Mouse (Mus musculus) hindbrain, embryonic 11.5 days (tissue): Measurements from ENCODE around the gene Cntfr. TPM values are rescaled to one million over a fixed set of nuclear protein-coding genes. Genes with fewer than 3 reads are reported as not detected.

Source experiments
- ATAC-seq: fragments of 200-750 bp; cut with Nextera tagmentation; 2 replicates; pipeline ENCODE4 v1.8.0; 2017; ENCODE audit warnings: mild to moderate bottlenecking, moderate TSS enrichment, moderate library complexity; ENCODE audit not compliant: low FRiP score
- DNase-seq: peaks from one replicate; pipeline ENCODE4 v3.0.0-alpha.2; 2015; ENCODE audit warnings: low spot score
- H3K27ac ChIP-seq: fragments of 300-500 bp; sonication (generic); 2 replicates; pipeline ENCODE4 v1.5.1; 2014; ENCODE audit warnings: mild to moderate bottlenecking, low read depth, low read length
- H3K27me3 ChIP-seq: fragments of 300-500 bp; sonication (generic); 2 replicates; pipeline ENCODE4 v1.6.1; 2014; ENCODE audit warnings: mild to moderate bottlenecking, low read length, moderate library complexity, mixed read lengths; ENCODE audit not compliant: control insufficient read depth, insufficient read depth
- H3K36me3 ChIP-seq: fragments of 300-500 bp; sonication (generic); 2 replicates; pipeline ENCODE4 v1.6.1; 2014; ENCODE audit warnings: mild to moderate bottlenecking, low read length, moderate library complexity, mixed read lengths; ENCODE audit not compliant: control insufficient read depth, insufficient read depth
- H3K4me1 ChIP-seq: fragments of 300-500 bp; sonication (generic); replicated peaks from 2 replicates; pipeline ENCODE4 v1.6.1; 2014; ENCODE audit warnings: low read length, mixed read lengths; ENCODE audit not compliant: control insufficient read depth, insufficient read depth
- H3K4me2 ChIP-seq: fragments of 300-500 bp; sonication (generic); replicated peaks from 2 replicates; pipeline ENCODE4 v1.6.1; 2014; ENCODE audit warnings: mild to moderate bottlenecking, low read depth, low read length
- H3K4me3 ChIP-seq: fragments of 300-500 bp; sonication (generic); 2 replicates; pipeline ENCODE4 v1.5.1; 2014; ENCODE audit warnings: low read depth, low read length
- H3K9ac ChIP-seq: fragments of 300-500 bp; sonication (generic); 2 replicates; pipeline ENCODE4 v1.6.1; 2014; ENCODE audit warnings: low read depth, low read length
- H3K9me3 ChIP-seq: fragments of 300-500 bp; sonication (generic); 2 replicates; pipeline ENCODE4 v1.6.1; 2016; ENCODE audit warnings: low read length; ENCODE audit not compliant: control insufficient read depth
- WGBS: fragments of 180-500 bp; shearing (Covaris S2); extraction: QIAGEN DNeasy Blood & Tissue Kit; methylation state at CpG from one replicate; pipeline ENCODE4 v1.1.7; 2014; 5-methylcytosine and 5-hydroxymethylcytosine counted together
- polyA plus RNA-seq: library from polyadenylated mRNA; unstranded; fragments of >200 nt; fragmentation: Nextera tagmentation; extraction: Ambion mirVana; gene quantifications from 2 replicates; pipeline ENCODE4 v1.2.1, GENCODE M21; 2014

Cntfr gene
- polyA plus RNA-seq, 1 experiment from 2014 or later = 29.5 TPM

DNA sequence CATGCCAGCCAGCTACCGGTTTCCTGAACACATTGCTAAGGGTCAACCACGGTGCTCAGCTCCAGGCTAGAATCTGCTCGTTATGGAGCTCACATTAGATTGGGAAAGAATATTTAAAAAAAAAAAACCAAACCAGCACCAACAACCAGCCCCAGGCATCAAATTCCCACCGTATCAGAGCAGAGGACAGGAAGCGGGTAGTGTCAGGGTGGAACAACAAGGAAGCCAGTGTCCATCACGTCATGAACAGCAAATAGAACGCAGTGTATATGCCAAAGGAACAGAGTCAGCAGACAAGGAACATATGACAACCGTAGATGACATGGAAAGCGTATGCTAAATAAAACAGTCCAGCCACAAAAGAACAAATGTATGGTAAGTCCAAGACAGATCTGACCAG, 63.9 kb downstream of the Cntfr start:
- H3K27me3 ChIP-seq = no peaks in the 10 kb centered on the region
- H3K27ac ChIP-seq = no peak overlapping the region
- no peaks in the 10 kb centered on the region for H3K9me3 ChIP-seq
- ATAC-seq = no peak
- WGBS = 73% methylated on average over 9 of the region's 9 CpGs
- H3K9ac ChIP-seq = no peak overlapping the region
- H3K4me3 ChIP-seq = no peak overlapping the region
- H3K4me1 ChIP-seq = peaks cover 31% of the 10 kb centered on the region
- H3K36me3 ChIP-seq = no peaks in the 10 kb centered on the region
- DNase-seq = no peak
- no peak overlapping the region for H3K4me2 ChIP-seq

DNA sequence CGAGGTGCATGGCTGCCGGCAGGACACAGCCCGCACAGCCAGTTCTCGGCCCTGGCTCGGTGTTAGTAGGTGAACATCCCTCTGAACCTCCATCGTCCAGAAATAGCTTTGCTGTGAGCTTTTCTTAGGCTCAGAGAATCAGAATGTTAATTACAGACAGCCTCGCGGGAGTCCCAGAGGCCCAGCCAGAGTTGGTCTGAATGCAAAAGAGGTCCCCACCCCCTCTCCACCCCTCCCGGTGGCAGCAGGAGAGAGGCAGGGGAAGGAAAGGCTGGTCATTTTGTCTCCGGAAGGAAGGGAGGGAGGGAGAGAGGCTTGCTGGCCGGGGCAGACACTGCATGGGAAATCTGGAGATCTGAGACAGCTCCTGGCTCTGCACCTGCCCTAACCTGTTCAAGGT, 65.5 kb downstream of the Cntfr start:
- H3K36me3 ChIP-seq = no peaks in the 10 kb centered on the region
- 2% methylated on average over 11 of the region's 11 CpGs for WGBS
- no peak overlapping the region for H3K4me3 ChIP-seq
- H3K27ac ChIP-seq = peak overlapping the region; percentile 71
- peak overlapping the region; percentile 28 for H3K4me2 ChIP-seq
- DNase-seq (peak; percentile 72), ATAC-seq (peak; percentile 52)
- no peaks in the 10 kb centered on the region for H3K27me3 ChIP-seq
- peak overlapping the region; percentile 34 for H3K9ac ChIP-seq
- no peaks in the 10 kb centered on the region for H3K9me3 ChIP-seq
- H3K4me1 ChIP-seq = peaks cover 37% of the 10 kb centered on the region

DNA sequence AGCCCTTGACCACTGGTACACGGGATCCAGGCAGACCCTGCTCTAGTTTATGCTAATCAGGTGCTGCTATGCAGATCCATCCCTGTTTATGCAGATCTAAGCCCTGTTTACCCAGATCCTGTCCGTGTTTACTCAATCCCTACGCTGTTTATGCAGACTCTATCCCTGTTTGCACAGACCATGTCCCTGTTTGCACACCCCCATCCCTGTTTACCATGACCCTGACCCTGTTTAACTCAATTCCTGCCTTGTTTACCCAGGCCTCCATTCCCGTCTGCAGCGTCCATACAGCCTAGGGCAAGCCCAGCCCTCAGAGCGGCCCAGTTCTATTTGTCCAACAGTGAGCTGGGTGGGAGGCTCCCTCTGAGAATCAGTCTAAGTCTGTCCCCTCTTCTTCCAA, 66.7 kb downstream of the Cntfr start:
- Histone ChIP-seq H3K27ac (0 out of 2 replicates have a peak overlapping the region, but pooled peaks have one; percentile 25), H3K9me3 (no peaks in the 10 kb centered on the region), H3K9ac (no peak overlapping the region), H3K36me3 (no peaks in the 10 kb centered on the region), H3K4me2 (no peak overlapping the region), H3K27me3 (no peaks in the 10 kb centered on the region), H3K4me1 (peaks cover 37% of the 10 kb centered on the region), H3K4me3 (no peak overlapping the region)
- DNase-seq = no peak
- no peak for ATAC-seq
- 26% methylated on average over 6 of the region's 6 CpGs for WGBS

DNA sequence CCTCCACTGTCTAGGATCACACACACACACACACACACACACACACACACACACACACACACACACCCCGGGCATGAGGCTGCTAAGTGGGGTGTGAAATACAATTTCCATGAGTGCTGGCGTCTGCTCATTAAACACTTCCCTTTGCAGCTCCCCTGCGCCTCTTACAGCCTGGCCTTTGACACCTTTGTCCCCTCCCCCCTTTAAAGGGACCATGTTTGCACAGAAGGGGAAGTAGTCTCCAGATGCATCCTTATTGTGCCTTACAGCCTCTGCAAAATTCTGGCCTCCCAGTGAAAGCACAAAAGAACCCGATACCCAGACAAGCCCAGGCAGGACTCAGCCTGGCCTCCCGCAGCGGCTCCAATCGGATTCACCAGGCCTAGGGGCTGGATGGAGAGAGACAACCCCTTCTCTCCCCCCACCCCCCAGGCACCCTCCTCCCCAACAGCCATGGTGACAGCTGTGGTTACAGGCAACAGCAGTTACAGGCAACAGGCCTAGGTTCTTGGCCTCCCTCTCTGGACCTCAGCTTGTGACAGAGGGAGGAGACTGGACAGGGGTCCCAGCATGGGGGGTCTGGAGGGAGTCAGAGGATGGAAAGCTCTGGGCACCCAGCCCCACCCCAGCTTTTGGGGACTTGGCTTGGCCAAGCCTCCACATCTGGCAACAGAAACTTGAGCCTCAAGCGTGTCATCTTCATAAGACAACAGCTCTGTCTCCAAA, 68.5 kb downstream of the Cntfr start:
- Histone ChIP-seq H3K27ac (peak overlapping the region; percentile 88), H3K9ac (peak overlapping the region; percentile 38; the same call in 1 of the 2 replicates), H3K4me1 (peaks cover 37% of the 10 kb centered on the region), H3K27me3 (no peaks in the 10 kb centered on the region), H3K36me3 (no peaks in the 10 kb centered on the region), H3K4me2 (no peak overlapping the region), H3K4me3 (no peak overlapping the region), H3K9me3 (no peaks in the 10 kb centered on the region)
- peak; percentile 64 for ATAC-seq
- peak; percentile 73 for DNase-seq
- 4% methylated on average over 8 of the region's 8 CpGs for WGBS

DNA sequence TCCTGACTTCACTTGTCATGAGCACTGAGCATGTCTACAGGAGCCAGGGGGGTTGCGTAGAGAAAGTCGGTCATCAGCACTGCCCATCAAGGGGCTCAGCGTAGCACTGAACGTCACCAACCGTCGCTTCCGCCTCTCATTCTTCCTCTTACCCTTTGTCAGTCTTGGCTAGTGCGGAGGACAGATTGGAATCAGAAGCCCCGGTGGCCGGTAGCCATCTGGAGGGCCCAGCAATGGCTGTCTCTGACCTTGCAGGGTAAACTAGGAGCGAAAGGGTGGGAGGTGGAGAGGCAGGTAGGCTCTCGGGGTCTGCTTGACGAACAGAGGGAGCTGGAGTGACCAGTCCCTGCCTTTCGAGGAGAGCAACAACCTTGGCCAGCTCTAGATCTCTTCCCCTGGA, 74.8 kb downstream of the Cntfr start:
- 89% methylated on average over 14 of the region's 14 CpGs for WGBS
- H3K4me1 ChIP-seq = no peaks in the 10 kb centered on the region
- H3K27me3 ChIP-seq = no peaks in the 10 kb centered on the region
- H3K9ac ChIP-seq = no peak overlapping the region
- DNase-seq (no peak), ATAC-seq (no peak)
- no peaks in the 10 kb centered on the region for H3K9me3 ChIP-seq
- no peak overlapping the region for H3K27ac ChIP-seq
- no peak overlapping the region for H3K4me3 ChIP-seq
- no peak overlapping the region for H3K4me2 ChIP-seq
- no peaks in the 10 kb centered on the region for H3K36me3 ChIP-seq

DNA sequence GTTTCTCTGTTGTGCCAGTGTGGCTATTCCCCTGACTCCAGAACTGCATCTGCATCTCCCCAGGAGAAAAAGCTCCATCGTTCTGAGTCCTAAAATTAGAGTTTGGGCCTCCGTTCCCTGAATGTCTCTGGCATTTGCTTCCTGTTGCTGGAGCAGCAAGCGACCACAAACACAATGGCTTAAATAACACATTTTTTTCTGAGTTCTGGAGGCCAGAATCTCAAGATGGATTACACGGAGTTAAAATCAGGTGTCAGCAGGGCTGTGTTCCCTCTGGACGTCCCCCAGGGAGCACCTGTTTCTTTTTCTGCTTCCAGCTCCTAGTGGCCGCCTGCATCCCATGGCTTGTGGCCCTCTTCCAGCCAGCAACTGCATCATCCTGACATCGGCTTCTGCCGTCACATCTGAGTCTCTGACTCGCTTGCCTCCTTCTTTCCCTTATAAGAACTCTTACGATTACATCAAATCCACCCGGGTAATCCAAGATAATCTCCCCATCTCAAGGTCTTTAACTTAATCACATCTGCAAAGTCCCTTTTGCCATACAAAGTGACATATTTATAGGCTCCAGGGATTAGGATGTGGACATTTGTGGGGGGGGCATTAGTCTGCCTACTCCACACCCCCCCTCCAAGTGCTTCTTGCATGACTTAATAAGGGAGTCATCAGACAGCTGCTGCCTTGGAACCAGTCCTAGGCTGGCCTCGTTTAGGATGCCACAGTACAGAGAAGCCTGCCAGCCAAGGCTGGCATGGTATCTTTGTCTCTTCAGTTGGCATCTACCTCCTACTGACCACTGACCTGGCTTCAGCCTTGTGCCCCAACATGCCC, 77.8 kb downstream of the Cntfr start:
- Histone ChIP-seq H3K36me3 (no peaks in the 10 kb centered on the region), H3K9me3 (no peaks in the 10 kb centered on the region), H3K4me3 (no peak overlapping the region), H3K27ac (no peak overlapping the region), H3K4me2 (no peak overlapping the region), H3K4me1 (no peaks in the 10 kb centered on the region), H3K9ac (no peak overlapping the region), H3K27me3 (no peaks in the 10 kb centered on the region)
- 63% methylated on average over 12 of the region's 12 CpGs for WGBS
- ATAC-seq (no peak), DNase-seq (no peak)

DNA sequence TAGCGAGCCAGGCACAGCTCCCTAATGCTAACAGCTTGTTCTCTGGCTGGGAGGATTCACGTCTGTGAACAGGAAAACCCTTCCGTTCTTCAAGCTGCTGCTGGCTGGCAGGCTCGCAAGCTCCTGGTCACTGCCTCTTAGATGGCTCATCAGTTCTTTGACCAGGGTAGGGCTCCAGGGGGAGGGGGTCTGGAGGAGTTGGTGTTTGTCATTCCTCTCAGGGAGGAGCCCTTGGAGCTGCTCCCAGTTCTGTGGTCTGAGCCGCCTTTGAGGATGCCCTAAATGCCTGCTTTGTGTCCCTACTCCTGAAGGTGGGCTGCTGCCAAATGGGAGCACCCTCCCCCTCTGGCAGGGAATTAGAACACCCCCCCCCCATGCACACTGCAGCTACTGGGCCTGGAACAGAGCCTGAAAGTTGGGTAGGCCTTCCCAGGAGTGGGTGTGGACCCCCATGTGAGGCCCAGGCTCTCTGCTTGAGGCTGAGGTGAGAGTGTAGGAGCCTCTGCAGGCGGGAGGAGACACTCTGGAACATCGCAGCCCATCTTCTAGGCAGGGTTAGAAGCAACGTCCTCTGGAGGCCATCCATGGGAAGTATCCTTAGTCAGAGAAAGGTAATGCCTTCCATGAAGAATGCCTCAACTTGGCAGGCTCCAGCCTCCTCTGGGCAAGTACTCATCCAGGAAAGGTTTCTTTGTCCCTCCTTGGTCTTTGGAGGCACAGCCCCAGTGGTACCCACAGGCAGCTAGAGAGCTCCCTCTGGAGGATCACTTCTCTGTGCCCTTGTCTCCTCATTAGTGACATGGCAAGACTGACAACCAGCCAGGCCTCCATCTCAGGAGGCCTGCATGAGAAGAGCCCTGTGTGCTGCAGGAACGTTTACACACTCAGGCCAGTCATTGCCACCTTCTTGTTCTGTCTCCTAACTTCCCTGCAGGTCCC, 81.0 kb downstream of the Cntfr start:
- ATAC-seq = no peak
- no peak for DNase-seq
- no peaks in the 10 kb centered on the region for H3K9me3 ChIP-seq
- H3K4me3 ChIP-seq = no peak overlapping the region
- no peaks in the 10 kb centered on the region for H3K36me3 ChIP-seq
- no peaks in the 10 kb centered on the region for H3K27me3 ChIP-seq
- H3K9ac ChIP-seq = no peak overlapping the region
- H3K27ac ChIP-seq = no peak overlapping the region
- WGBS = 71% methylated on average over 9 of the region's 9 CpGs
- no peak overlapping the region for H3K4me2 ChIP-seq
- peaks cover 4% of the 10 kb centered on the region; the same call in 1 of the 2 replicates for H3K4me1 ChIP-seq

DNA sequence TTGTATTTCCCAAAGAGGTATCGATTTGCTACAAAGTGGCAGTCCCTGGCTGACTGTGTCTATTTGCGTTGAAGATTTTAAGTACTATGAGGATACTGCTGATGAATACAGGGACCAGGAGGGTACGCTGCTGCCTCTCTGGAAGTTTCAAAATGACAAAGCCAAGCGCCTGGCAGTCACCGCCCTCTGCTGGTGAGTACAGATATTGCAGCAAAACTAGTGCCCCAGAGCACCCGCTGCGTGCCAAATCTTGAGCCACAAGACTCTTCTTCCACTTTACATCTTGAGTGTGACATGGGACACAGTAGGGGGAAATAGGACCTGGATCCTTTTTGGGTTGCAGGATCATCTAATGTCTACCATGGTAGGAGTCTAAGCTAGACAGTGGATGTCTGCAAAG, 82.7 kb downstream of the Cntfr start:
- Histone ChIP-seq H3K9me3 (no peaks in the 10 kb centered on the region), H3K4me3 (no peak overlapping the region), H3K4me1 (peaks cover 4% of the 10 kb centered on the region; the same call in 1 of the 2 replicates), H3K4me2 (no peak overlapping the region), H3K27me3 (no peaks in the 10 kb centered on the region), H3K36me3 (no peaks in the 10 kb centered on the region), H3K9ac (no peak overlapping the region), H3K27ac (no peak overlapping the region)
- WGBS = 11% methylated on average over 7 of the region's 7 CpGs
- DNase-seq = peak; percentile 89
- peak; percentile 10; the same call in 1 of the 2 replicates for ATAC-seq
